Mouse (Mus musculus): ENCODE data around the gene Lypd6. TPM values are rescaled to one million over a fixed set of nuclear protein-coding genes. Genes with fewer than 3 reads are reported as not detected.

Lypd6 gene
- polyA plus RNA-seq, 1 experiment from 2014 or later: 7.2 TPM

- Histone ChIP-seq H3K36me3 (no peaks in the 10 kb centered on the region), H3K27me3 (no peaks in the 10 kb centered on the region), H3K4me3 (no peak overlapping the region), H3K27ac (no peak overlapping the region), H3K4me1 (0 out of 2 replicates have a peak, but pooled peaks cover 4% of the 10 kb centered on the region), H3K4me2 (replicated peaks) (no peak overlapping the region), H3K9ac (no peak overlapping the region), H3K9me3 (replicated peaks) (no peaks in the 10 kb centered on the region)
- 50% methylated on average over 1 of the region's 1 CpGs for WGBS
- no peak for ATAC-seq (ENCODE audit: low FRiP score)
Observed at GRCm38 (mm10) chr2:50111609-50112008, 45.4 kb downstream of the Lypd6 start.

GRCm38 (mm10) chr2:50112427-50112826, 46.2 kb downstream of the Lypd6 start:
- no peaks in the 10 kb centered on the region for H3K36me3 ChIP-seq
- H3K27me3 ChIP-seq: no peaks in the 10 kb centered on the region
- no peak overlapping the region for H3K4me2 ChIP-seq (replicated peaks)
- 92% methylated on average over 5 of the region's 5 CpGs for WGBS
- no peak overlapping the region for H3K9ac ChIP-seq
- H3K4me3 ChIP-seq: no peak overlapping the region
- H3K9me3 ChIP-seq (replicated peaks): no peaks in the 10 kb centered on the region
- 0 out of 2 replicates have a peak, but pooled peaks cover 4% of the 10 kb centered on the region for H3K4me1 ChIP-seq
- no peak overlapping the region for H3K27ac ChIP-seq
- ATAC-seq (ENCODE audit: low FRiP score): no peak

DNA sequence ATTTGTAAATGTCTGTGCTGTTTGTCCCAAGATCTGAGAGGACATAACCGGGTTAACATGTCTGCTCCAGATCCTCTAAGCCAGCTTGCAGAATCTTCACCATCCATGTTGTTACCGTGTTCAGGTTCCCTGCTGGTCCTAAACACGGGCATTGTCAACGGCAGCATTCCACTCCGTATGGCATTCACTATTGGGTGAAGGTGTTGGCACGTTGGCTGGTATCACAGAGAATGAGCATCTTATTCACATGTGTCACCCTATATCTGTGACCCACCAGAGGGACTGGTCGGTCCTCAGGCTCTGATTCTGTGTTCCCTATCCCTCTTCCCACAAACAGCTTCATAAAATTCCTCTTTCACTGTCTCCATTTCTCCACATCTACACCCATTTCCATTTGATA, 52.9 kb downstream of the Lypd6 start:
- H3K4me1 ChIP-seq: no peaks in the 10 kb centered on the region
- H3K4me3 ChIP-seq: no peak overlapping the region
- H3K4me2 ChIP-seq (replicated peaks): no peak overlapping the region
- H3K9me3 ChIP-seq (replicated peaks): no peaks in the 10 kb centered on the region
- ATAC-seq (ENCODE audit: low FRiP score): no peak
- 92% methylated on average over 7 of the region's 7 CpGs for WGBS
- no peak overlapping the region for H3K27ac ChIP-seq
- no peaks in the 10 kb centered on the region for H3K36me3 ChIP-seq
- H3K9ac ChIP-seq: no peak overlapping the region
- no peaks in the 10 kb centered on the region for H3K27me3 ChIP-seq

DNA sequence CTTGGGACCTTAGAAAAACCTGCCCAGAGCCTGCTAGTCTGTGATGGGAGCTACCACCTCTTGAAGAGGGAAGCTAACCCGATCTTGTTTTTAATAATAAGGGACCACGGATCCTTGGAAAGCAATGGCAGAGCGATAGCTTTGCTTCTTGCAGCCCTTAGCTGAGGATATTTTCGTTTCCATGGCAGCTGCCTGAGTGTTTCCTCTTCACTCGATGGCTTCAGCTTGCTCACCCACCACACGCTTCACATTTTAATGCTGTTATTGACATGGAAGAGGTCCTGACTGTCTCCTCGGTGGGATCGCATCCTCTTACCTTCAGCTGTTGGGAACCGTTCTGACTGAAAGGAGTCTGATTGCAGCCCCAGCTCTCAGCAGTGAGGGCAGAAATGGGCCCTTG, 54.6 kb downstream of the Lypd6 start:
- no peak for ATAC-seq (ENCODE audit: low FRiP score)
- Histone ChIP-seq H3K27ac (no peak overlapping the region), H3K4me1 (no peaks in the 10 kb centered on the region; the same call in 1 of the 2 replicates), H3K4me2 (replicated peaks) (no peak overlapping the region), H3K36me3 (no peaks in the 10 kb centered on the region), H3K27me3 (no peaks in the 10 kb centered on the region), H3K9ac (no peak overlapping the region), H3K9me3 (replicated peaks) (no peaks in the 10 kb centered on the region), H3K4me3 (no peak overlapping the region)
- WGBS: 85% methylated on average over 9 of the region's 9 CpGs

GRCm38 (mm10) chr2:50123376-50123775, 57.1 kb downstream of the Lypd6 start:
- 65% methylated on average over 5 of the region's 5 CpGs for WGBS
- Histone ChIP-seq H3K4me1 (peaks cover 2% of the 10 kb centered on the region; the same call in 1 of the 2 replicates), H3K4me2 (replicated peaks) (no peak overlapping the region), H3K9ac (no peak overlapping the region), H3K9me3 (replicated peaks) (no peaks in the 10 kb centered on the region), H3K27ac (0 out of 2 replicates have a peak overlapping the region, but pooled peaks have one; percentile 40), H3K4me3 (no peak overlapping the region), H3K36me3 (no peaks in the 10 kb centered on the region), H3K27me3 (no peaks in the 10 kb centered on the region)
- no peak for ATAC-seq (ENCODE audit: low FRiP score)

DNA sequence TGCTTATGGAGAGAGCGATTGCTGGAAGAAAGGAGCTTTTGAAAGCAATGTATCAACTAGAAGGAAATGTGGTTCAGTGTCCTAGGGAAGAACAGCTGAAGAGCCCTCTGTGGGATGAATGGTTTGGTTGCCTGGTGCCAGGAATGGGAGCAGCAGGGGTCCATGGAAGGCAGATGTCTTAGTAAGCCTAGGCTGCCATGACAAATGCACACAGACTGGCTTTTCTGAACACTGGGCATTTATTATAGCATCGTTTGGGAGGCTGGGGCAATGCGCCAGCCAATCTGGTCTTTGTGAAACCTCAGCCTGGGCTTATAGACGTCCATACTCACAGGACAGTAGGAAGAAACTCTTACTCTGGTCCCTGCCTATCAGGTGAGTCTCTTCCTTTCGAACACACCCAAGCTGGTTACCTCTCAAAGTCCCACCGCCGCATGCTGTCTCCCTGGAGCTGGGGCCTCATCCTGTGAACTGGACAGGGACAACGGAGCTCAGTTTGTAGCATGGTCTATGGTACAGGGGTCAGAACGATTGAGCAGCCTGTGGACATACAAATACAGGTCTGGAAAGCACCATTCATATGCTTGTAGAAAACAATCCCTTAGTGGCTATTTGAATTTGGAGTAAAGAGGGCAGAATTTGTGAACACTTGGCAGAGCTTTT, 61.4 kb downstream of the Lypd6 start:
- no peaks in the 10 kb centered on the region for H3K36me3 ChIP-seq
- no peak overlapping the region for H3K9ac ChIP-seq
- no peaks in the 10 kb centered on the region for H3K27me3 ChIP-seq
- peak; percentile 71; the same call in 1 of the 2 replicates for ATAC-seq (ENCODE audit: low FRiP score)
- H3K4me2 ChIP-seq (replicated peaks): no peak overlapping the region
- WGBS: 75% methylated on average over 9 of the region's 9 CpGs
- no peak overlapping the region for H3K27ac ChIP-seq
- no peak overlapping the region for H3K4me3 ChIP-seq
- H3K9me3 ChIP-seq (replicated peaks): no peaks in the 10 kb centered on the region
- peaks cover 7% of the 10 kb centered on the region; the same call in 1 of the 2 replicates for H3K4me1 ChIP-seq

DNA sequence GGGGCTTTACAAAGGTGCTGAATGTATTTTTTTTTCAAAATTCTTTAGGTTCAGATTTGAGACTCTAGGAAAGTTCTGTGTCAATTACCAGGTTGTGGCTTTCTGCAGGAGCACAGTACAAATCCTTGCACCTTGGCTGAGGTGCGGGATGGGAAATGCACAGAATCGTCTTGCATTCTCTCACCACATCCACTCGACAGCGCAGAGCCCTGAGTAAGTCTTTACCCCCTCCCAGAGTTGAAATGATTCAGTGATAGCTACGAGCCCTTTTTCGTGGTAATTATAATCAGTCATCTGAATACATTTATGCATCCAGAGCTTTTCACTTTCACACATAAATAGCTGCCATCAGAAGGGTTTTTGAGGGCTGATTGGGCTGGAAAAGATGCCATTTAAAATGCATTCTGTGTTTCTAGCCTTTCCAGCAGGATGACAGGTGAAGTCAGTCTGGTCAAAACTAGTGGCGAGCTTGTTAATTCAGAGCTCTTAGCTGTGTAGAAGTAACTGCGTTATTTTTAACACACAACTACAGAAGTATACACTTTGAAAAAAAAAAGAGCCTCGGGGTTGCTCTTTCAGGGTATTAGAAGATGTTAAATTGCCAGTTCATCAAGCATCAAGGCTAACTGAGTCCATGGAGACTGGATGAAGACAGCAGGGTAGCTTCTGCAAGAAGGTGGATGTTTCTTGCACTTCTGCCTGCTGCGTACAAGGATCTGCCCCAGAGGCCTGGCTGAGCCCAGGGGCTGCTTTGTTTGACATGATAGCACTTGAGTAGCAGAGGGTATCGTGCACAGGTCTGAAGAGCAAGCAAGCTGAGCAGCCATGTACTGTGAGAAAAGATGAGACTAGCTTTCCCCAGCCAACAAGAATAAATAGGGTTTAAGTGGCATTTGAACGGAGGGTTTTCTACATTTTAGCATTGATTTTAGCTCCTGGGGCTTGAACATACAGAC, 62.4 kb downstream of the Lypd6 start:
- Histone ChIP-seq H3K4me2 (replicated peaks) (no peak overlapping the region), H3K27me3 (no peaks in the 10 kb centered on the region), H3K4me3 (no peak overlapping the region), H3K9ac (no peak overlapping the region), H3K9me3 (replicated peaks) (no peaks in the 10 kb centered on the region), H3K36me3 (no peaks in the 10 kb centered on the region), H3K4me1 (peaks cover 7% of the 10 kb centered on the region; the same call in 1 of the 2 replicates), H3K27ac (no peak overlapping the region)
- ATAC-seq (ENCODE audit: low FRiP score): no peak
- 68% methylated on average over 12 of the region's 12 CpGs for WGBS

- ATAC-seq (ENCODE audit: low FRiP score): no peak
- 91% methylated on average over 3 of the region's 3 CpGs for WGBS
- 0 out of 2 replicates have a peak, but pooled peaks cover 7% of the 10 kb centered on the region for H3K4me1 ChIP-seq
Observed at GRCm38 (mm10) chr2:50130674-50131073, 64.4 kb downstream of the Lypd6 start.

DNA sequence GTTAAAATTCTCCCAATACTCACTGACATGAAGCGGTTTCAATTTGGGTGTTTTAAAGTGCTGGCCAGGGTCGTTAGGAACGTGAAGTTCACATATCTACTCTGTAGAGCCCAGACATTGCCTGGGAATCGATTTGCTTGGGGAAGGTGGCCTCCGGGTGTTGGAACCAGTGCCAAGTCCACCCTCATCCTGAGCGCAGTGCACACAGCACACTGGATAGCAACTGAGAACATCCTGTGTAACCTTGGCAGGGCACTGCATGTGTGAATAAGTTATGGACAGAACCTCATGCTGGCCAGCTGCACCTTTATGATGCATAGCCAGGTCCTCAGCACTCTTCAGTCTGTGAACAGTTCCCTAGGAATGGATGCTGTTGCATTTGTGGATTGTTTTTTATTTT, 77.4 kb downstream of the Lypd6 start:
- no peak for ATAC-seq (ENCODE audit: low FRiP score)
- H3K36me3 ChIP-seq: no peaks in the 10 kb centered on the region
- no peak overlapping the region for H3K9ac ChIP-seq
- H3K27me3 ChIP-seq: no peaks in the 10 kb centered on the region
- no peak overlapping the region for H3K4me3 ChIP-seq
- WGBS: 78% methylated on average over 6 of the region's 6 CpGs
- no peaks in the 10 kb centered on the region for H3K9me3 ChIP-seq (replicated peaks)
- H3K4me2 ChIP-seq (replicated peaks): no peak overlapping the region
- no peak overlapping the region for H3K27ac ChIP-seq
- no peaks in the 10 kb centered on the region for H3K4me1 ChIP-seq

More at GRCm38 (mm10) chr2:50130674-50131073, 64.4 kb downstream of the Lypd6 start:
- Histone ChIP-seq H3K36me3 (no peaks in the 10 kb centered on the region), H3K27ac (no peak overlapping the region), H3K4me3 (no peak overlapping the region), H3K9me3 (replicated peaks) (no peaks in the 10 kb centered on the region), H3K27me3 (no peaks in the 10 kb centered on the region), H3K4me2 (replicated peaks) (no peak overlapping the region), H3K9ac (no peak overlapping the region)

DNA sequence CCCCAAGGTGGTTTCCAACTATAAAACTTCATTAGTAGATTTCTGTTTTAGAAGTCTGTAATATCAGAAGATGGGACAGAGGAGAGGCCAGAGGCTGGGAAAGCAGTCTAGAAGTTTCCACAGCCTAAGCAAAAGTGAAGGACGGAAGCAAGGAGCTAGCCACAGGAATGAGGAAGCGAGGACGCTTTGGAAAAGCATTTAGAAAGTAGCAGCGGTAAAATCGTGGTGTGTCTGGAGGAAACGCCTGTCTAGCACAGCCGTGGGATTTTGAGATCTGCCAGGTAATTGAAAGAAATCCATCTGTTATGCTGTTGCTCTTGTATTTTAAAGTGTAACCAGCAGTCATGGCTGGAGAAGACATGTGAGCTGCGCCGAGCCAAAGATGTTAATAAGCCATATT, 81.1 kb downstream of the Lypd6 start:
- Histone ChIP-seq H3K27me3 (no peaks in the 10 kb centered on the region), H3K27ac (no peak overlapping the region), H3K9me3 (replicated peaks) (no peaks in the 10 kb centered on the region), H3K4me2 (replicated peaks) (no peak overlapping the region), H3K9ac (no peak overlapping the region), H3K4me3 (no peak overlapping the region), H3K36me3 (no peaks in the 10 kb centered on the region), H3K4me1 (0 out of 2 replicates have a peak, but pooled peaks cover 4% of the 10 kb centered on the region)
- no peak for ATAC-seq (ENCODE audit: low FRiP score)
- WGBS: 75% methylated on average over 9 of the region's 9 CpGs

DNA sequence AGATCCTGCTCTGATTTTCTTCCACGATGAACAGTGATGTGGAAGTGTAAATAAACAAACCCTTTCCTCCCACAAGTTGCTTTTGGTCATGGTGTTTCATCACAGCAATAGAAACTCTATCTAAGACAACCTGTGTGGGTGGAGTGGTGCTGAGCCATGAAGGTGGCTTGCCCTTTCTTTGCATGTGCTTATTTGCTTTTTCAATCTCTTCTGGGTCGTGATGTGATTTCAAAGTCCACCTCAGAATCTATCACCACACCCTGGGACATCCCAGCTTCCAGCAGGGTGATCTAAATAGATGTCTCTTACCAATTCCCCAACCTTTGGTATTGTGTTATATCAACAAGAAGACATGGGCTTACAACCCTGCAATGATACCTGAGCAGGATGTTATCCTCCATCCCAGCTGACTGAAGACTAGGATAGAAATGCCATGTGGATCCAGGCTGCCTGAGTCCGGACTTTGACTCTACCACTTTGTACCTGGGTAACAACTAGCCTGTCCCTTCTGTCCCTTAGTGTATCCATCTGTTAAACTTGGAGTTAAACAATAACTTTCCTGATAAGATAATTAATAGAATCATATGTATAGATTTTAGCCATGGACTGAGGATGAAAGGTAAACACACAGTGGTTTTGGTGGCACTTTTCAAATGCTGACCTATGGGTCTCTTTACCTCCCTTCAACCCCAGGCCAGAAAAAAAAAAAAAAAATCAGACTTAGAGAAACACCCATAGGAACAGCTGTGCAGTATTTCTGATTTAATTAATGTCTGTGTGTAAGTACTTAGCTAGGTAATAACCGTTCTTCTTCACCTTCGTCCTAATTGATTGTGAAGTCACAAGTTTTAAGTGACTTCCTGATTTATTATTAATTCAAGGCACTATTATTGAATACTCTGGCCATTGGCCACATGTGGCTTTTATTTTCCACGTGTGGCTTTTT, 83.3 kb downstream of the Lypd6 start:
- Histone ChIP-seq H3K27ac (no peak overlapping the region), H3K27me3 (no peaks in the 10 kb centered on the region), H3K9ac (no peak overlapping the region), H3K4me3 (no peak overlapping the region), H3K36me3 (no peaks in the 10 kb centered on the region), H3K4me1 (0 out of 2 replicates have a peak, but pooled peaks cover 4% of the 10 kb centered on the region), H3K9me3 (replicated peaks) (no peaks in the 10 kb centered on the region), H3K4me2 (replicated peaks) (no peak overlapping the region)
- WGBS: 69% methylated on average over 6 of the region's 6 CpGs
- ATAC-seq (ENCODE audit: low FRiP score): no peak
